In genomic region chr8:44920379-44921032, GRCm38 (mm10) we compare ENCODE assay signal across 22 mouse cellular contexts. TPM values are rescaled to one million over a fixed set of nuclear protein-coding genes. Genes with fewer than 3 reads are reported as not detected.
DNase-seq lines count a peak whose midpoint lies in the region; ATAC-seq lines count a peak whose summit lies in the region.
"Had no signal": no experiment of that assay in that cellular context is flagged by ENCODE, and none has a peak within 500 bp of the region (broad histone marks: within the 10 kb centered on the region; RNA-seq: fewer than 3 reads in every experiment).

No protein-coding gene starts in this region.

- ATAC-seq in forebrain, embryonic 14.5 days: no peak
- no peak for ATAC-seq in embryonic facial prominence, embryonic 11.5 days (replicated peaks; ENCODE audit: insufficient number of reproducible peaks, low FRiP score, low TSS enrichment, low read depth)
- ATAC-seq: intestine, embryonic 15.5 days; Patski had no signal

- 57% methylated on average over 7 of the region's 7 CpGs for WGBS in forebrain, embryonic 14.5 days
- 63% methylated on average over 7 of the region's 7 CpGs for WGBS in forebrain, embryonic 10.5 days
- WGBS in embryonic facial prominence, embryonic 11.5 days: 38% methylated on average over 7 of the region's 7 CpGs
- WGBS in midbrain, embryonic 10.5 days: 68% methylated on average over 7 of the region's 7 CpGs

- H3K4me3 ChIP-seq in forebrain, embryonic 14.5 days (ENCODE audit: low read depth, low read length): no peak overlapping the region
- no peak overlapping the region for H3K4me3 ChIP-seq in forebrain, embryonic 10.5 days
- H3K4me3 ChIP-seq in embryonic facial prominence, embryonic 11.5 days (ENCODE audit: low read depth, low read length): no peak overlapping the region
- H3K4me3 ChIP-seq in midbrain, embryonic 10.5 days: no peak overlapping the region
- H3K4me3 ChIP-seq: embryonic facial prominence, embryonic 15.5 days; erythroblast, embryonic 14.5 days; forebrain, embryonic 13.5 days; heart, embryonic 12.5 days; hindbrain, embryonic 10.5 days; intestine, embryonic 15.5 days had no signal

- no peaks in the 10 kb centered on the region for H3K4me1 ChIP-seq in forebrain, embryonic 14.5 days (ENCODE audit: control insufficient read depth, insufficient read depth, low read length)
- peaks cover 5% of the 10 kb centered on the region; the same call in 1 of the 2 replicates for H3K4me1 ChIP-seq in forebrain, embryonic 10.5 days
- no peaks in the 10 kb centered on the region for H3K4me1 ChIP-seq in embryonic facial prominence, embryonic 11.5 days (ENCODE audit: control insufficient read depth, insufficient read depth, low read length)
- H3K4me1 ChIP-seq in midbrain, embryonic 10.5 days: no peaks in the 10 kb centered on the region
- H3K4me1 ChIP-seq: embryonic facial prominence, embryonic 15.5 days; heart, embryonic 12.5 days; hindbrain, embryonic 10.5 days; intestine, embryonic 15.5 days had no signal

- DNase-seq in forebrain, embryonic 14.5 days (ENCODE audit: low spot score): peak; percentile 23
- DNase-seq in forebrain, embryonic 10.5 days (ENCODE audit: extremely low spot score, low spot score): no peak
- DNase-seq in ES-CJ7 (ENCODE audit: low read depth, low spot score): peak; percentile 83
- peak; percentile 90 for DNase-seq in R1 (ENCODE audit: low read depth, low spot score)
- DNase-seq in embryonic facial prominence, embryonic 11.5 days (ENCODE audit: low spot score): peak; percentile 27
- no peak for DNase-seq in midbrain, embryonic 10.5 days (ENCODE audit: low spot score)
- no peak for DNase-seq in ovary, adult 18-20 months (ENCODE audit: low spot score)
- DNase-seq: adrenal gland, adult 8-10 months; adrenal gland, postnatal 36 days; cerebellum, adult 11 months; cerebellum, adult 8-10 months; cerebellum, postnatal 14 days; gastrocnemius, postnatal 10 days; kidney, adult 8-10 months had no signal

- H3K27me3 ChIP-seq in forebrain, embryonic 14.5 days (replicated peaks; ENCODE audit: control insufficient read depth, insufficient read depth, low read length): no peaks in the 10 kb centered on the region
- no peaks in the 10 kb centered on the region for H3K27me3 ChIP-seq in forebrain, embryonic 10.5 days (ENCODE audit: poor library complexity, severe bottlenecking)
- no peaks in the 10 kb centered on the region for H3K27me3 ChIP-seq in embryonic facial prominence, embryonic 11.5 days (ENCODE audit: control insufficient read depth, insufficient read depth, low read length)
- H3K27me3 ChIP-seq in midbrain, embryonic 10.5 days (ENCODE audit: low read depth, poor library complexity, severe bottlenecking): no peaks in the 10 kb centered on the region
- H3K27me3 ChIP-seq: embryonic facial prominence, embryonic 15.5 days; forebrain, embryonic 13.5 days; heart, embryonic 12.5 days; intestine, embryonic 15.5 days; Patski had no signal

- no peaks in the 10 kb centered on the region for H3K36me3 ChIP-seq in forebrain, embryonic 14.5 days (ENCODE audit: control insufficient read depth, insufficient read depth, low read length)
- no peaks in the 10 kb centered on the region for H3K36me3 ChIP-seq in forebrain, embryonic 10.5 days (replicated peaks)
- H3K36me3 ChIP-seq in embryonic facial prominence, embryonic 11.5 days (replicated peaks; ENCODE audit: control insufficient read depth, insufficient read depth, low read depth, low read length): no peaks in the 10 kb centered on the region
- no peaks in the 10 kb centered on the region for H3K36me3 ChIP-seq in midbrain, embryonic 10.5 days
- H3K36me3 ChIP-seq: embryonic facial prominence, embryonic 15.5 days; heart, embryonic 12.5 days; hindbrain, embryonic 10.5 days; intestine, embryonic 15.5 days had no signal

- no peak overlapping the region for H3K4me2 ChIP-seq in forebrain, embryonic 14.5 days (ENCODE audit: low read length)
- H3K4me2 ChIP-seq in embryonic facial prominence, embryonic 11.5 days (ENCODE audit: low read depth, low read length): no peak overlapping the region
- H3K4me2 ChIP-seq: embryonic facial prominence, embryonic 15.5 days; forebrain, embryonic 13.5 days; heart, embryonic 12.5 days; hindbrain, embryonic 14.5 days; intestine, embryonic 15.5 days had no signal

- no peak overlapping the region for H3K27ac ChIP-seq in forebrain, embryonic 14.5 days (ENCODE audit: low read depth, low read length)
- no peak overlapping the region for H3K27ac ChIP-seq in forebrain, embryonic 10.5 days
- no peak overlapping the region for H3K27ac ChIP-seq in embryonic facial prominence, embryonic 11.5 days (replicated peaks; ENCODE audit: low read depth, low read length)
- no peak overlapping the region for H3K27ac ChIP-seq in midbrain, embryonic 10.5 days (replicated peaks)
- H3K27ac ChIP-seq: embryonic facial prominence, embryonic 15.5 days; forebrain, embryonic 13.5 days; hindbrain, embryonic 10.5 days; hindbrain, embryonic 14.5 days; intestine, embryonic 15.5 days had no signal

- no peak overlapping the region for H3K9ac ChIP-seq in forebrain, embryonic 14.5 days (ENCODE audit: low read length)
- H3K9ac ChIP-seq in embryonic facial prominence, embryonic 11.5 days (replicated peaks; ENCODE audit: low read length): no peak overlapping the region
- H3K9ac ChIP-seq: embryonic facial prominence, embryonic 15.5 days; forebrain, embryonic 13.5 days; heart, embryonic 12.5 days; hindbrain, embryonic 14.5 days; intestine, embryonic 15.5 days had no signal

- H3K9me3 ChIP-seq in forebrain, embryonic 14.5 days (replicated peaks; ENCODE audit: control insufficient read depth, low read length): no peaks in the 10 kb centered on the region
- no peaks in the 10 kb centered on the region for H3K9me3 ChIP-seq in forebrain, embryonic 10.5 days
- H3K9me3 ChIP-seq in embryonic facial prominence, embryonic 11.5 days (replicated peaks; ENCODE audit: control insufficient read depth, low read length): no peaks in the 10 kb centered on the region
- H3K9me3 ChIP-seq in midbrain, embryonic 10.5 days (replicated peaks): no peaks in the 10 kb centered on the region
- H3K9me3 ChIP-seq: embryonic facial prominence, embryonic 15.5 days; forebrain, embryonic 13.5 days; heart, embryonic 12.5 days; hindbrain, embryonic 10.5 days; intestine, embryonic 15.5 days had no signal

RNA-seq across cellular contexts. Expression of gene Fat1, which starts 14.7 kb away (rescaled TPM):
- 10.0 and 11.4 TPM in 2 replicates for polyA plus RNA-seq in forebrain, embryonic 14.5 days (2014; fragmentation: Nextera tagmentation; extraction: Ambion mirVana)
- 20.3 and 20.5 TPM in 2 replicates for polyA plus RNA-seq in forebrain, embryonic 10.5 days (2016; fragmentation: Nextera tagmentation; extraction: Ambion mirVana)
- polyA plus RNA-seq in embryonic facial prominence, embryonic 11.5 days (2014; fragmentation: Nextera tagmentation; extraction: Ambion mirVana): 34.4 and 37.7 TPM in 2 replicates
- 13.2 and 15.6 TPM in 2 replicates for polyA plus RNA-seq in midbrain, embryonic 10.5 days (2016; fragmentation: Nextera tagmentation; extraction: Ambion mirVana)

Comparison
In these comparisons a context has a peak if more than half of its experiments do, and no peak if none do; other contexts are left out.
1. DNase-seq: peak in forebrain, embryonic 14.5 days (single experiment), ES-CJ7 (single experiment), R1 (single experiment) and embryonic facial prominence, embryonic 11.5 days (single experiment); none in forebrain, embryonic 10.5 days (single experiment), midbrain, embryonic 10.5 days (single experiment) and ovary, adult 18-20 months (single experiment).